Mouse (Mus musculus) spleen, adult 2 months (tissue): ENCODE measurements around the gene Bicc1. TPM values are rescaled to one million over a fixed set of nuclear protein-coding genes. Genes with fewer than 3 reads are reported as not detected.

Source experiments
- DNase-seq, 2 experiments: peaks; one replicate each; pipeline versions ENCODE4 v3.0.0 to v3.0.0-alpha.2; 2012 to 2021; ENCODE audit warnings: low spot score in 2 of 2, low read depth in 1 of 2
- H3K27ac ChIP-seq: fragments of 200-500 bp; 2 replicates; pipeline ENCODE4 v1.5.1; 2012; ENCODE audit warnings: low read length, inconsistent platforms; ENCODE audit not compliant: insufficient read depth
- H3K27me3 ChIP-seq: fragments of 200-500 bp; 2 replicates; pipeline ENCODE4 v1.6.1; 2012; ENCODE audit warnings: mild to moderate bottlenecking, moderate library complexity, low read length, inconsistent platforms; ENCODE audit not compliant: control insufficient read depth, insufficient read depth
- H3K36me3 ChIP-seq: fragments of 200-500 bp; 2 replicates; pipeline ENCODE4 v1.6.1; 2012; ENCODE audit warnings: mild to moderate bottlenecking, low read length, inconsistent platforms; ENCODE audit not compliant: control insufficient read depth, insufficient read depth
- H3K4me1 ChIP-seq: fragments of 200-500 bp; 2 replicates; pipeline ENCODE4 v1.6.1; 2011; ENCODE audit warnings: inconsistent platforms; ENCODE audit not compliant: control insufficient read depth, insufficient read depth, insufficient read length
- H3K4me3 ChIP-seq: fragments of 200-500 bp; 2 replicates; pipeline ENCODE4 v1.5.1; 2011; ENCODE audit warnings: mild to moderate bottlenecking, inconsistent platforms; ENCODE audit not compliant: insufficient read depth, insufficient read length; ENCODE audit errors: extremely low read depth
- CTCF ChIP-seq: fragments of 200-500 bp; IDR thresholded peaks from 2 replicates; pipeline ENCODE4 v1.5.1; 2011; ENCODE audit warnings: mild to moderate bottlenecking, inconsistent platforms; ENCODE audit not compliant: insufficient read depth, insufficient read length, insufficient replicate concordance; ENCODE audit errors: extremely low read depth
- POLR2A ChIP-seq: fragments of 200-500 bp; IDR thresholded peaks from 2 replicates; pipeline ENCODE4 v1.6.1; 2011; ENCODE audit warnings: low read depth, low read length, inconsistent platforms
- WGBS: fragments of 180-500 bp; shearing (Covaris S2); methylation state at CpG from one replicate; pipeline ENCODE4 v1.1.7; 2018; 5-methylcytosine and 5-hydroxymethylcytosine counted together
- polyA plus RNA-seq: library from polyadenylated mRNA; depleted of rRNA; stranded (reverse); fragments of >200 nt; gene quantifications from 2 replicates; pipeline ENCODE4 v1.2.3, GENCODE M21; 2012

Bicc1 gene
- polyA plus RNA-seq, 1 experiment = 3.5 TPM

DNA sequence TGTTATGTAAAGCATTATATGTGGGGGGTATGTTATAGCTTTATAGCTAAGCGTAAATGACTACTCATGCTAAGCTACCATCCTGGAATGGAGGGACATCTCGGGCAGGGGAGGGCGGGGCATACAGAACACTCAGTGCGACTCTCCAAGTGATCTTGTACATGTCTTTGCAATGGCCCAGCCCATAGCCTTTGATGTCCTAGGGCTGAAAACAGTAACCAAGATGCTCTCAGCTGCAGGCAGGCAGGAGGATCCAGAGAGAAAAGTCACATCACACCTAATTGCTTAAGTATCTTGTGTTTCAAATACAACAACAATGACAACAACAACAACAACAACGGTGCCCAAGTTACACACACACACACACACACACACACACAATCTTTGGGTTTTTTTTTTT is 152.0 kb downstream of the Bicc1 start:
- TF ChIP-seq CTCF (no peak), POLR2A (no peak)
- Histone ChIP-seq H3K27ac (no peak overlapping the region), H3K27me3 (no peaks in the 10 kb centered on the region), H3K4me3 (no peak overlapping the region), H3K4me1 (no peaks in the 10 kb centered on the region), H3K36me3 (no peaks in the 10 kb centered on the region)
- 89% methylated on average over 5 of the region's 5 CpGs for WGBS
- DNase-seq = no peak

- Histone ChIP-seq H3K27me3 (no peaks in the 10 kb centered on the region), H3K27ac (no peak overlapping the region), H3K4me1 (no peaks in the 10 kb centered on the region), H3K4me3 (no peak overlapping the region), H3K36me3 (no peaks in the 10 kb centered on the region)
- DNase-seq = no peak
- TF ChIP-seq POLR2A (no peak), CTCF (no peak)
- WGBS = 82% methylated on average over 3 of the region's 3 CpGs
These were observed 152.5 kb downstream of the Bicc1 start for GRCm38 (mm10) chr10:71007001-71007400.

DNA sequence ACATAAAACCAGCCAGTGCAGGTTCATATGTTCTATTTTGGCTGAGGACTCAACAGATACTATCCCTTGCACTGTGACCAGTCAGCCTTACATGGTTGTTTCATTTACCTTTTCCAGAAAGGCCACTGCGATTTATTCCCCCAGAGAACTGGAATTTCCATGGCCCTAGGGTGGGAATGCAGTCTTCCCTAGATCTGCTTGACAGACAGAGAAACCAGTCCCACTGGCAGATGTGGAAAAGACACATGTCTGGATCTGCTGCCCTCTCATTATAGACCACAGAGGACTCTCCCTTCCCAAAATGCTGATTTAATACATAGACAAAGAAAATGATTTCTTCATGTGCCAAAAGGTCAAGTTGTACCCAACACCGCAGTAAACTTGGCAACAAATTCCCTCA is 156.6 kb downstream of the Bicc1 start:
- no peaks in the 10 kb centered on the region for H3K36me3 ChIP-seq
- no peak overlapping the region for H3K27ac ChIP-seq
- TF ChIP-seq CTCF (no peak), POLR2A (no peak)
- DNase-seq = no peak
- WGBS = 81% methylated on average over 2 of the region's 2 CpGs
- no peak overlapping the region for H3K4me3 ChIP-seq
- H3K4me1 ChIP-seq = no peaks in the 10 kb centered on the region
- no peaks in the 10 kb centered on the region for H3K27me3 ChIP-seq

- Histone ChIP-seq H3K27ac (no peak overlapping the region), H3K27me3 (no peaks in the 10 kb centered on the region), H3K36me3 (no peaks in the 10 kb centered on the region), H3K4me3 (no peak overlapping the region), H3K4me1 (no peaks in the 10 kb centered on the region)
- WGBS = 95% methylated on average over 4 of the region's 4 CpGs
- TF ChIP-seq POLR2A (no peak), CTCF (no peak)
- no peak for DNase-seq
These were observed 157.3 kb downstream of the Bicc1 start for GRCm38 (mm10) chr10:71002186-71002585.

GRCm38 (mm10) chr10:70998136-70998535 is 161.4 kb downstream of the Bicc1 start:
- WGBS = 49% methylated on average over 4 of the region's 4 CpGs
- no peaks in the 10 kb centered on the region for H3K4me1 ChIP-seq
- no peaks in the 10 kb centered on the region for H3K36me3 ChIP-seq

DNA sequence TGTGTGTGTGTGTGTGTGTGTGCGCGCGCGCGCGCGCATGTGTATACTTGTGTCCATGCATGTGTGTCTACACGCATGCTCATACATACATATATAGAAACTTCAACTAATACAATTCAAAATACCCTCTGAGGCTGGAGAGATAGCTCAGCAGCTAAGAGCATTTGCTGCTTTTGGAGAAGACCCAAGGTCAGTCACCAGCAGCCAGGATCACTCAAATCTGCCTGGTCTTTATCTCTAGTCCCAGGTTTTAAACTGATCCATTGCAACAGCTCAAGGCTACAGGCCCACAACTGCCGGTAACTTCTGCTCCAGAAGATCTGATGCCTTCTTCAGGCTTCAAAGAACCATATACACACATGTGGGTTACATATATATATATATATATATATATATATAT is 163.4 kb downstream of the Bicc1 start:
- no peak for TF ChIP-seq CTCF
- TF ChIP-seq POLR2A = no peak
- no peak overlapping the region for H3K4me3 ChIP-seq
- no peak overlapping the region for H3K27ac ChIP-seq
- H3K27me3 ChIP-seq = no peaks in the 10 kb centered on the region
- DNase-seq = no peak
- no peaks in the 10 kb centered on the region for H3K4me1 ChIP-seq
- no peaks in the 10 kb centered on the region for H3K36me3 ChIP-seq
- 92% methylated on average over 9 of the region's 9 CpGs for WGBS

More at GRCm38 (mm10) chr10:70998136-70998535, 161.4 kb downstream of the Bicc1 start:
- Histone ChIP-seq H3K27me3 (no peaks in the 10 kb centered on the region), H3K4me3 (no peak overlapping the region), H3K27ac (no peak overlapping the region)
- TF ChIP-seq CTCF (no peak), POLR2A (no peak)
- DNase-seq = no peak

GRCm38 (mm10) chr10:70994135-70994497 is 165.4 kb downstream of the Bicc1 start:
- no peaks in the 10 kb centered on the region for H3K36me3 ChIP-seq
- 91% methylated on average over 2 of the region's 2 CpGs for WGBS
- H3K4me1 ChIP-seq = no peaks in the 10 kb centered on the region
- no peak for TF ChIP-seq POLR2A
- TF ChIP-seq CTCF = no peak
- H3K27ac ChIP-seq = no peak overlapping the region
- no peaks in the 10 kb centered on the region for H3K27me3 ChIP-seq
- H3K4me3 ChIP-seq = no peak overlapping the region
- DNase-seq = no peak
